Mouse (Mus musculus) gastrocnemius, adult 2 months (tissue): ENCODE results near the gene Hrh2. TPM values are rescaled to one million over a fixed set of nuclear protein-coding genes. Genes with fewer than 3 reads are reported as not detected.

ENCODE experiments used
- DNase-seq: peaks from one replicate; pipeline ENCODE4 v3.0.0; 2022
- H3K27ac ChIP-seq: fragments of 200-600 bp; 2 replicates; pipeline ENCODE4 v1.8.1; 2022; ENCODE audit warnings: mild to moderate bottlenecking
- H3K4me3 ChIP-seq: fragments of 200-600 bp; 2 replicates; pipeline ENCODE4 v1.8.1; 2022; ENCODE audit warnings: mild to moderate bottlenecking, moderate library complexity
- CTCF ChIP-seq: fragments of 200-600 bp; IDR thresholded peaks from 2 replicates; pipeline ENCODE4 v1.8.1; 2022; ENCODE audit warnings: antibody characterized with exemption, mild to moderate bottlenecking, moderate library complexity
- intact Hi-C: fragments of 180-260 bp; cut with DNase I; formaldehyde crosslinking; loops from one replicate; pipeline ENCODE4 v1.15.1; 2025
- total RNA-seq, 2 experiments: library from RNA; stranded (reverse); gene quantifications; 2 replicates each; pipeline ENCODE4 v1.2.3; 2021

The Hrh2 gene
- total RNA-seq, 2 experiments from 2014 or later = 0.11 to 0.15 TPM

- Histone ChIP-seq H3K4me3 (no peak overlapping the region), H3K27ac (no peak overlapping the region)
- TF ChIP-seq CTCF = no peak
- intact Hi-C loops = no loop called here
- DNase-seq = no peak
These were observed 19.9 kb downstream of the Hrh2 start for GRCm38 (mm10) chr13:54211528-54212488.

GRCm38 (mm10) chr13:54212516-54212915 lies 20.6 kb downstream of the Hrh2 start:
- no peak overlapping the region for H3K27ac ChIP-seq

GRCm38 (mm10) chr13:54215266-54215665 lies 23.3 kb downstream of the Hrh2 start:
- no peak for TF ChIP-seq CTCF
- intact Hi-C loops = no loop called here

More at GRCm38 (mm10) chr13:54212516-54212915, 20.6 kb downstream of the Hrh2 start:
- TF ChIP-seq CTCF = no peak
- intact Hi-C loops = no loop called here
- no peak overlapping the region for H3K4me3 ChIP-seq
- no peak for DNase-seq

GRCm38 (mm10) chr13:54215777-54216316 lies 23.9 kb downstream of the Hrh2 start:
- Histone ChIP-seq H3K27ac (no peak overlapping the region), H3K4me3 (no peak overlapping the region)
- no peak for TF ChIP-seq CTCF
- intact Hi-C loops = no loop called here
- DNase-seq = no peak

More at GRCm38 (mm10) chr13:54215266-54215665, 23.3 kb downstream of the Hrh2 start:
- H3K27ac ChIP-seq = no peak overlapping the region
- DNase-seq = no peak
- no peak overlapping the region for H3K4me3 ChIP-seq

GRCm38 (mm10) chr13:54218341-54218740 lies 26.4 kb downstream of the Hrh2 start:
- intact Hi-C loops = no loop called here
- no peak for DNase-seq
- TF ChIP-seq CTCF = no peak
- Histone ChIP-seq H3K27ac (no peak overlapping the region), H3K4me3 (no peak overlapping the region)

GRCm38 (mm10) chr13:54221631-54222179 lies 29.8 kb downstream of the Hrh2 start:
- no peak for TF ChIP-seq CTCF
- intact Hi-C loops = no loop called here
- no peak for DNase-seq

GRCm38 (mm10) chr13:54222921-54223769 lies 31.2 kb downstream of the Hrh2 start:
- H3K4me3 ChIP-seq = no peak overlapping the region
- intact Hi-C loops = no loop called here
- TF ChIP-seq CTCF = no peak
- H3K27ac ChIP-seq = peak overlapping the region; percentile 50; the same call in 1 of the 2 replicates
- no peak for DNase-seq

More at GRCm38 (mm10) chr13:54221631-54222179, 29.8 kb downstream of the Hrh2 start:
- H3K4me3 ChIP-seq = no peak overlapping the region
- no peak overlapping the region for H3K27ac ChIP-seq

GRCm38 (mm10) chr13:54227916-54228483 lies 36.1 kb downstream of the Hrh2 start:
- peak; percentile 50 for DNase-seq
- TF ChIP-seq CTCF = peak; percentile 75
- peak overlapping the region; percentile 40; the same call in 1 of the 2 replicates for H3K4me3 ChIP-seq
- no peak overlapping the region for H3K27ac ChIP-seq
- intact Hi-C loops = loop anchor here (1.0 kb wide), 1 partner anchor 114 kb away; no protein-coding TSS in a partner anchor

- TF ChIP-seq CTCF = no peak
- intact Hi-C loops = no loop called here
- DNase-seq = no peak
- Histone ChIP-seq H3K27ac (no peak overlapping the region), H3K4me3 (no peak overlapping the region)
These were observed 38.2 kb downstream of the Hrh2 start for GRCm38 (mm10) chr13:54230081-54230480.

- DNase-seq = peak; percentile 33
- no peak overlapping the region for H3K27ac ChIP-seq
- no peak for TF ChIP-seq CTCF
- intact Hi-C loops = no loop called here
- no peak overlapping the region for H3K4me3 ChIP-seq
These were observed 39.9 kb downstream of the Hrh2 start for GRCm38 (mm10) chr13:54231868-54232267.

GRCm38 (mm10) chr13:54237512-54237911 lies 45.6 kb downstream of the Hrh2 start:
- no peak overlapping the region for H3K27ac ChIP-seq
- no peak for DNase-seq
- no peak overlapping the region for H3K4me3 ChIP-seq
- intact Hi-C loops = no loop called here
- TF ChIP-seq CTCF = no peak
